Mouse (Mus musculus) left cerebral cortex, adult 9 months (tissue): ENCODE results near the gene Panx2.

Experiments
- DNase-seq, 2 experiments: peaks; one replicate each; pipeline ENCODE4 v3.0.0; 2022; ENCODE audit warnings: low spot score in 2 of 2

Panx2 gene

GRCm38 (mm10) chr15:89059161-89059931 lies at the start of gene Panx2:
Gene Panx2 (plus strand): TSS chr15:89059734.
- peak in 1 of 2 experiments; percentile 39 for DNase-seq

- DNase-seq = no peak
Observed at GRCm38 (mm10) chr15:89016722-89017121, 42.8 kb upstream of the Panx2 start.

- no peak for DNase-seq
Observed at GRCm38 (mm10) chr15:89020085-89020484, 39.4 kb upstream of the Panx2 start.

- no peak for DNase-seq
Observed at GRCm38 (mm10) chr15:89020492-89020891, 39.0 kb upstream of the Panx2 start.

GRCm38 (mm10) chr15:89044381-89044780 lies 15.2 kb upstream of the Panx2 start:
- DNase-seq = no peak

- no peak for DNase-seq
Observed at GRCm38 (mm10) chr15:89046356-89046755, 13.2 kb upstream of the Panx2 start.

- DNase-seq = no peak
Observed at GRCm38 (mm10) chr15:89054666-89055065, 4.9 kb upstream of the Panx2 start.

- DNase-seq = no peak
Observed at GRCm38 (mm10) chr15:89058736-89059135, 798 bp upstream of the Panx2 start.

- peak in 1 of 2 experiments; percentile 37 for DNase-seq
Observed at GRCm38 (mm10) chr15:89060032-89060681, 623 bp downstream of the Panx2 start.

GRCm38 (mm10) chr15:89060811-89061460 lies 1.4 kb downstream of the Panx2 start:
- peak in 1 of 2 experiments; percentile 7 for DNase-seq

- DNase-seq = no peak
Observed at GRCm38 (mm10) chr15:89061761-89062517, 2.4 kb downstream of the Panx2 start.

- no peak for DNase-seq
Observed at GRCm38 (mm10) chr15:89062518-89062910, 3.0 kb downstream of the Panx2 start.

GRCm38 (mm10) chr15:89063001-89063400 lies 3.5 kb downstream of the Panx2 start:
- DNase-seq = no peak

- peak in 1 of 2 experiments; percentile 83 for DNase-seq
Observed at GRCm38 (mm10) chr15:89063536-89063935, 4.0 kb downstream of the Panx2 start.

GRCm38 (mm10) chr15:89064891-89065290 lies 5.4 kb downstream of the Panx2 start:
- DNase-seq = peak in 1 of 2 experiments; percentile 3

GRCm38 (mm10) chr15:89067609-89068008 lies 8.1 kb downstream of the Panx2 start:
- DNase-seq = peak in 1 of 2 experiments; percentile 1

- no peak for DNase-seq
Observed at GRCm38 (mm10) chr15:89068226-89068625, 8.7 kb downstream of the Panx2 start.

- DNase-seq = no peak
Observed at GRCm38 (mm10) chr15:89069336-89069840, 9.9 kb downstream of the Panx2 start.

GRCm38 (mm10) chr15:89070606-89071005 lies 11.1 kb downstream of the Panx2 start:
- DNase-seq = no peak

- DNase-seq = peak in 1 of 2 experiments; percentile 43
Observed at GRCm38 (mm10) chr15:89073993-89074603, 14.6 kb downstream of the Panx2 start.
